Mouse (Mus musculus) CH12.LX (cell line): Measurements from ENCODE around the gene AI464131. TPM values are rescaled to one million over a fixed set of nuclear protein-coding genes. Genes with fewer than 3 reads are reported as not detected.

Source experiments
- DNase-seq: peaks from one replicate; pipeline ENCODE4 v3.0.0-alpha.2; 2013; ENCODE audit errors: extremely low read depth
- H3K27ac ChIP-seq: 2 replicates; pipeline ENCODE4 v1.5.1; 2012; ENCODE audit warnings: low read depth, mild to moderate bottlenecking, control low read depth, moderate library complexity; ENCODE audit not compliant: insufficient read depth
- H3K27me3 ChIP-seq: replicated peaks from 2 replicates; pipeline ENCODE3; 2012; ENCODE audit warnings: inconsistent platforms
- H3K36me3 ChIP-seq, 2 experiments: replicated peaks in 1 of 2; 2 replicates each; pipeline versions ENCODE3 to v1.6.1; 2012; ENCODE audit warnings: inconsistent platforms in 1 of 2, low read length in 1 of 2, mild to moderate bottlenecking in 1 of 2, mixed read lengths in 1 of 2, moderate library complexity in 1 of 2; ENCODE audit not compliant: control insufficient read depth in 1 of 2, insufficient read depth in 1 of 2
- H3K4me1 ChIP-seq, 2 experiments: 2 replicates each; pipeline ENCODE4 v1.6.1; 2012; ENCODE audit warnings: inconsistent platforms in 1 of 2, moderate library complexity in 1 of 2; ENCODE audit not compliant: insufficient read depth in 2 of 2, control insufficient read depth in 1 of 2
- H3K4me2 ChIP-seq: 2 replicates; pipeline ENCODE4 v1.6.1; 2012; ENCODE audit warnings: low read depth, mild to moderate bottlenecking, control low read depth; ENCODE audit not compliant: poor library complexity, insufficient read depth, severe bottlenecking
- H3K4me3 ChIP-seq, 3 experiments: fragments of 150-350 bp in 1 of 3; sonication (generic) in 1 of 3; replicated peaks in 1 of 3; 2 replicates each; pipeline versions ENCODE3 to v1.5.1; 2011 to 2012; ENCODE audit warnings: low read depth in 2 of 3, low read length in 2 of 3, mild to moderate bottlenecking in 2 of 3, moderate library complexity in 2 of 3, control low read depth in 1 of 3, improper control_type of control experiment in 1 of 3, inconsistent platforms in 1 of 3, mixed read lengths in 1 of 3; ENCODE audit not compliant: poor library complexity in 1 of 3
- H3K79me2 ChIP-seq: replicated peaks from 2 replicates; pipeline ENCODE4 v1.6.1; 2012; ENCODE audit warnings: mild to moderate bottlenecking, moderate library complexity; ENCODE audit not compliant: control insufficient read depth, poor library complexity, insufficient read depth, severe bottlenecking; ENCODE audit errors: extremely low read depth
- H3K9ac ChIP-seq: 2 replicates; pipeline ENCODE4 v1.6.1; 2012; ENCODE audit warnings: low read depth, mild to moderate bottlenecking, control low read depth, moderate library complexity; ENCODE audit not compliant: insufficient read depth
- H3K9me3 ChIP-seq: replicated peaks from 2 replicates; pipeline ENCODE3; 2012; ENCODE audit warnings: low read length, inconsistent platforms, mixed read lengths
- CHD1 ChIP-seq: IDR thresholded peaks from 2 replicates; pipeline ENCODE4 v1.6.1; 2012; ENCODE audit warnings: low read depth, low read length, improper control_type of control experiment, inconsistent platforms
- ELF1 ChIP-seq: IDR thresholded peaks from 2 replicates; pipeline ENCODE4 v1.6.1; 2014; ENCODE audit warnings: low read depth, mild to moderate bottlenecking, inconsistent platforms, low read length, improper control_type of control experiment
- EP300 ChIP-seq: IDR thresholded peaks from 2 replicates; pipeline ENCODE4 v1.6.1; 2011; ENCODE audit warnings: low read length, improper control_type of control experiment
- GABPA ChIP-seq: IDR thresholded peaks from 2 replicates; pipeline ENCODE4 v1.6.1; 2012; ENCODE audit warnings: low read depth, low read length, improper control_type of control experiment, inconsistent platforms; ENCODE audit not compliant: insufficient replicate concordance
- JUN ChIP-seq: IDR thresholded peaks from 2 replicates; pipeline ENCODE4 v1.6.1; 2011; ENCODE audit warnings: low read depth, mild to moderate bottlenecking, low read length, improper control_type of control experiment, moderate library complexity; ENCODE audit not compliant: insufficient read depth
- JUND ChIP-seq: conservative IDR thresholded peaks from 2 replicates; pipeline ENCODE4 v1.6.1; 2011; ENCODE audit warnings: low read depth, low read length, improper control_type of control experiment
- MAFK ChIP-seq: IDR thresholded peaks from 2 replicates; pipeline ENCODE4 v1.6.1; 2011; ENCODE audit warnings: low read length, improper control_type of control experiment; ENCODE audit not compliant: insufficient replicate concordance
- MAX ChIP-seq: IDR thresholded peaks from 2 replicates; pipeline ENCODE4 v1.6.1; 2011; ENCODE audit warnings: low read length, improper control_type of control experiment
- MAZ ChIP-seq: IDR thresholded peaks from 2 replicates; pipeline ENCODE4 v1.6.1; 2012; ENCODE audit warnings: low read depth, mild to moderate bottlenecking, inconsistent platforms, low read length, improper control_type of control experiment, moderate library complexity
- MEF2A ChIP-seq: IDR thresholded peaks from 2 replicates; pipeline ENCODE4 v1.6.1; 2014; ENCODE audit warnings: low read depth, mild to moderate bottlenecking, inconsistent platforms, low read length, improper control_type of control experiment, borderline replicate concordance
- MXI1 ChIP-seq: IDR thresholded peaks from 2 replicates; pipeline ENCODE4 v1.6.1; 2011; ENCODE audit warnings: mild to moderate bottlenecking, low read depth, low read length, improper control_type of control experiment
- NELFE ChIP-seq: IDR thresholded peaks from 2 replicates; pipeline ENCODE4 v1.6.1; 2011; ENCODE audit warnings: low read depth, low read length, improper control_type of control experiment
- NRF1 ChIP-seq: IDR thresholded peaks from 2 replicates; pipeline ENCODE4 v1.6.1; 2014; ENCODE audit warnings: low read depth, mild to moderate bottlenecking, inconsistent platforms, low read length, improper control_type of control experiment, moderate library complexity
- PAX5 ChIP-seq: IDR thresholded peaks from 2 replicates; pipeline ENCODE4 v1.6.1; 2012; ENCODE audit warnings: low read length, inconsistent platforms, mixed read lengths
- RAD21 ChIP-seq: IDR thresholded peaks from 2 replicates; pipeline ENCODE4 v1.6.1; 2011; ENCODE audit warnings: low read depth, mild to moderate bottlenecking, low read length, improper control_type of control experiment, moderate library complexity
- RCOR1 ChIP-seq: conservative IDR thresholded peaks from 2 replicates; pipeline ENCODE4 v1.6.1; 2012; ENCODE audit warnings: low read depth, mild to moderate bottlenecking, inconsistent platforms, low read length, improper control_type of control experiment
- SMC3 ChIP-seq: IDR thresholded peaks from 2 replicates; pipeline ENCODE4 v1.6.1; 2011; ENCODE audit warnings: low read depth, low read length, improper control_type of control experiment
- TCF12 ChIP-seq: IDR thresholded peaks from 2 replicates; pipeline ENCODE4 v1.6.1; 2014; ENCODE audit warnings: low read depth, mild to moderate bottlenecking, inconsistent platforms, low read length, improper control_type of control experiment
- UBTF ChIP-seq: IDR thresholded peaks from 2 replicates; pipeline ENCODE4 v1.6.1; 2012; ENCODE audit warnings: low read depth, mild to moderate bottlenecking, inconsistent platforms, low read length, improper control_type of control experiment, moderate library complexity
- ZC3H11A ChIP-seq: IDR thresholded peaks from 2 replicates; pipeline ENCODE4 v1.6.1; 2012; ENCODE audit warnings: low read depth, mild to moderate bottlenecking, inconsistent platforms, low read length, improper control_type of control experiment
- ZKSCAN1 ChIP-seq: IDR thresholded peaks from 2 replicates; pipeline ENCODE4 v1.6.1; 2012; ENCODE audit warnings: low read depth, inconsistent platforms, low read length, improper control_type of control experiment, borderline replicate concordance
- ZMIZ1 ChIP-seq: IDR thresholded peaks from 2 replicates; pipeline ENCODE4 v1.6.1; 2012; ENCODE audit warnings: low read depth, mild to moderate bottlenecking, inconsistent platforms, low read length, improper control_type of control experiment
- dilution Hi-C: fragments of 300-500 bp; cut with MboI; formaldehyde crosslinking; loops from 2 replicates; pipeline ENCODE4 v1.14.3; 2020; ENCODE audit warnings: low sequenced_read_pairs; ENCODE audit not compliant: extremely low pct_unique_long_range_greater_than_20kb, extremely low pct_ligation_motif_present
- in situ Hi-C: fragments of 300-500 bp; cut with MboI; formaldehyde crosslinking; loops from 3 replicates; pipeline ENCODE4 v1.14.3; 2019; ENCODE audit warnings: low sequenced_read_pairs, low pct_ligation_motif_present, low pct_unique_long_range_greater_than_20kb, mixed read lengths
- polyA plus RNA-seq: library from polyadenylated mRNA; unstranded; fragments of >175 nt; gene quantifications from 2 replicates; pipeline ENCODE4 v1.2.1, GENCODE M21; 2012; ENCODE audit warnings: low read depth; ENCODE audit not compliant: insufficient read length
- total RNA-seq, 2 experiments: library from RNA; depleted of rRNA; stranded (reverse); fragments of 300-350 nt in 1 of 2; fragments of >200 nt in 1 of 2; gene quantifications; 2 replicates each; pipeline ENCODE4 v1.2.3; 2012 to 2014

Gene AI464131
- total and polyA plus RNA-seq, 3 experiments: 0.04 to 0.10 TPM; not detected in 1

DNA sequence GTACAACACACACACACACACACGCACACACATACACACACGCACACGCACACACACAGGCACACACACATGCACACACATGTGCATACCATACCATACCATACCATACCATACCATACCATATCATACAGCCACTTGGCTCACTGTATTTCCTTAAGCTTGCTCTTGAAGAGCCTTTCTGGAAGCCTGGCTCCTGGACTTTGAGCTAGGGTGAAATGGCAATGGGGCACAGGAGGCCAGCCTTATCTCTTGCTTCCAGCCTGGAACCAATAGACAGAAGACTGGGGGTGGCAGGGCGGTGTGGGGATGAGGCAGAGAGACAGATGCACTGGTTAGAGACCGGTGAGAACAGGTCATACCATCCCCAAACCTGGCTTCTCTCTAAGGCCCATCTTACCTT is 16.3 kb upstream of the AI464131 start:
- H3K9ac ChIP-seq: no peak overlapping the region
- H3K4me1 ChIP-seq: no peaks in the 10 kb centered on the region
- H3K4me2 ChIP-seq: no peak overlapping the region
- dilution Hi-C loops: no loop called here
- TF ChIP-seq MXI1 (no peak), ZC3H11A (no peak), GABPA (no peak), MAZ (no peak), MAFK (no peak), UBTF (no peak), NRF1 (no peak), MAX (no peak), SMC3 (no peak)
- H3K27me3 ChIP-seq: peaks cover 29% of the 10 kb centered on the region
- H3K27ac ChIP-seq: no peak overlapping the region
- in situ Hi-C loops: no loop called here
- H3K79me2 ChIP-seq: no peaks in the 10 kb centered on the region
- no peak for DNase-seq
- H3K36me3 ChIP-seq: no peaks in the 10 kb centered on the region
- no peak overlapping the region for H3K4me3 ChIP-seq
- no peaks in the 10 kb centered on the region for H3K9me3 ChIP-seq

DNA sequence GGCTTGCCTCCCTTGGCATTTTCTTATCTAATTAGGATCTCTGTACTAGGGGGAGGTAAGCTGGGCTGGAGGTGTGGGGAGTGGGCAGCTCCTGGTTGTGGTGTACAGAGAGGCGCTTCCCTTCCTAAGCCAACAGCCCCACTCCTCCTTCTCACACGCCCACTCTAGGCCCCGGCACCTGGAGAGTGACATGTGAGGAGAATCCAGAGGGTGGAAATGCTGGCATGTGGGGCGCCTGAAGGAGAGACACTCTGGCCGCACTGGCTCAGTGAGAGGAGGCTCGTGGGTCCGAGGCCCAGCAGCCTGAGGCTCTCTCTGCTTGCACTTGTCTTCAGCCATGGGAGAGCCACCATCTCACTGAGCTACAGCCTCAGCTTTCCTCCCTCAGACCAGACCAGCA is 15.5 kb upstream of the AI464131 start:
- Histone ChIP-seq H3K9me3 (no peaks in the 10 kb centered on the region), H3K27ac (no peak overlapping the region)
- dilution Hi-C loops: no loop called here
- TF ChIP-seq ZMIZ1: no peak
- no peak for TF ChIP-seq EP300
- no peak for TF ChIP-seq ELF1
- no peak for TF ChIP-seq TCF12
- TF ChIP-seq SMC3: no peak
- no peak for TF ChIP-seq PAX5
- no peak for TF ChIP-seq JUN
- TF ChIP-seq NELFE: no peak
- TF ChIP-seq RAD21: no peak
- no peak for TF ChIP-seq CHD1
- TF ChIP-seq ZC3H11A: no peak
- no peak for TF ChIP-seq MAX
- TF ChIP-seq JUND: no peak
- no peak for TF ChIP-seq GABPA
- no peak for TF ChIP-seq RCOR1
- TF ChIP-seq MAZ: no peak
- TF ChIP-seq MEF2A: no peak
- TF ChIP-seq ZKSCAN1: no peak
- TF ChIP-seq, all 38 proteins: peak for 0
- H3K4me1 ChIP-seq: 0 out of 4 replicates have a peak, but pooled peaks cover 0 to 4% of the 10 kb centered on the region in 2 experiments
- no peaks in the 10 kb centered on the region for H3K36me3 ChIP-seq
- DNase-seq: no peak
- no peak overlapping the region for H3K4me3 ChIP-seq
- no peak overlapping the region for H3K4me2 ChIP-seq
- no peaks in the 10 kb centered on the region for H3K79me2 ChIP-seq
- H3K9ac ChIP-seq: no peak overlapping the region
- H3K27me3 ChIP-seq: peaks cover 26% of the 10 kb centered on the region
- in situ Hi-C loops: no loop called here
